Mouse (Mus musculus) megakaryocyte, adult 5-6 weeks (primary cell): ENCODE data around the gene Natd1. TPM values are rescaled to one million over a fixed set of nuclear protein-coding genes. Genes with fewer than 3 reads are reported as not detected.
A peak's percentile ranks its signal among the peaks of the same experiment; 100 is the strongest.
"Not testable (repeated sequence)": the region's sequence is repeated elsewhere in the genome, so short reads cannot be mapped to it uniquely, and the experiment has no call there.

ENCODE experiments used
- ATAC-seq: 2 replicates; pipeline ENCODE4 v1.8.0; 2016; ENCODE audit warnings: mild to moderate bottlenecking, inconsistent platforms; ENCODE audit not compliant: poor library complexity, severe bottlenecking
- total RNA-seq, 2 experiments: library from RNA; stranded (forward) in 1 of 2; stranded (reverse) in 1 of 2; fragments of 153-499, 151-499 nt in 1 of 2; fragments of 221-1000, 200-1000 nt in 1 of 2; gene quantifications; 2 replicates each; pipeline versions ENCODE4 v1.2.3 to v1.2.4; 2015 to 2017

Gene Natd1
- total RNA-seq, 2 experiments from 2014 or later, result 2.7 to 5.8 TPM

DNA sequence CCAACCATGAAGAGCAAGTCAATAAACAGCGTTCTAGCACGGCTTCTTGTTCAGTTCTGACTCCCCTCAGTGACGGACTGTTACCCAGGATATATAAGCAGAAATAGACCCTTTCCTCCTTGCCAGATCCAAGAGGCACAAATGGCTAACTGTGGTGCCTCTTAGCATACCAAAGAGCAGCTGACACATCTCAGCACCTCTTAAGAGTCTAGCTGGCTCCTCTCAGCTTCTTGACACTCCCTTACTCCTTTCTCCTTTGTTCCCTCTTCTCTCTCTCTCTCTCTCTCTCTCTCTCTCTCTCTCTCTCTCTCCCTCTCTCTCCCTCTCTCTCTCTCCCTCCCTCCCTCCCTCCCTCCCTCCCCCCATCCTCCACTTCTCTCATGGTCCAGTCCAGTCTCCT lies 23.8 kb downstream of the Natd1 start:
- no peak for ATAC-seq

DNA sequence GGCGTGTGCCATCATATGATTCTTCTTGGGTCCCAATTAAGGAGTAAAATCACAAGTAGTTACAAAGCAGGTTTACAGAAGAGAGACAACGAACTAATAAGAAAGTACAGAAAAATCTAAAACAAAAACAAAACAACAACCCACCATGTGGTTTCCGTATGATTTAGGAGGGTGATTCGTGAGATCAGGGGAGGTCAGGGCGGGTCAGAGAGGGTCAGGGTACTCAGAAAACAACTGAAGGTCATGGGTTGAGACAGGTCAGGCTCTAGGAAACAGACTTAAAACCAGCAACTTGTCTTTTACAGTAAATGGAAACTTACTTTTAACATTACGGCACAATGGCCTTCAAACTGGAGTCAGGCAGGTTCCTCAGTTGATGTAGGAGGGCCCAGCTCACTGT lies 24.3 kb downstream of the Natd1 start:
- no peak for ATAC-seq

DNA sequence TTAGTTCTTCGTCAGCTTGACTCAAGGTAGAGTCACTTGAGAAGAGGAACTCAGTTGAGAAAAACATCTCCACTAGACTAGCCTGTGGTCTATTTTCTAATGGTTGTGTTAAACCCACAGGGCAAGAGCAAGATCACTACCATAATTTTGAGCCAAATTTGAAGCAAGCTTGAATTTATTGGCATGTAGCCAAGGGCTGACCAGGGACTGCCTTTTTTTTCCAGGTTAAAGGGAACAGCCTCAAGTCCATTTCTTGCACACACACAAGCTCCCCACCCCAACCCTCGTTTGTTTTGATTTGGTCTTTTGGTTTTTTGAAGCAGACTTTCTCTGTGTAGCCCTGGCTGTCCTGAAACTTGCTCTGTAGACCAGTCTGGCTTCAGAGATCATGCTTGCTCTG lies 24.7 kb downstream of the Natd1 start:
- ATAC-seq, result no peak

DNA sequence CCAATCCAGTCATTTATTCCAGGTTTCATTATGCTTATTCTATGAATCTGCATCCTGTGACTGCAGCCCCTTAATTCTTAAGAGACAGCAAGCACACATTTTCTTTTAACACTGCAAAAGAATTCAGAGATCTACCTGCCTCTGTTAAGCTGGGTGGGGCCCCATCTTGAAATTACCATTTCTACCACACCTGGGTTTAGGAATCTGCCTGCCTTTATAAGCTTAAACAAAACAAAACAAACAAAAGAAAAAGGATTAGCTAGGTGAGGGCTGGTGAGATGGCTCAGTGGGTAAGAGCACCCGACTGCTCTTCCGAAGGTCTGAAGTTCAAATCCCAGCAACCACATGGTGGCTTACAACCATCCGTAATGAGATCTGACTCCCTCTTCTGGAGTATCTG lies 27.6 kb downstream of the Natd1 start:
- not testable (repeated sequence) for ATAC-seq

DNA sequence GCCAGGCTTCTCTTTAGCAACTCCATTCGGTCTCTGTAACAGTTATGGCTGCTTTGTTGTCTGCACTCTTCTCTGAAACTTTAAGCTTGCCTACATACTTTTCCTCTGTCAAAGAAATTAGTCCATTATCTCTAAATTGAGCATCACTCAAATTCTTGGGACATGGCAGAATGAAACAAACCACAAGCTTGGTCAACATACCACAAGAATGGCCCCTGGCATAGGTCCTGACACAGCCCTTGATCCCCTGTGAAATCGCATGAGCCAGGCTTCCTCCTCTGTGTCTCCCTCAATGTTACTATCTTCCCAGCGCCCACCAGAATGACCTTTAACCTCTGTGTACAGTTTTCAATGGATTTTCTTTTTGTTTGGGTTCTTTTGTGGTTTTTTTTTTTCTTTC lies 32.2 kb downstream of the Natd1 start:
- no peak for ATAC-seq

DNA sequence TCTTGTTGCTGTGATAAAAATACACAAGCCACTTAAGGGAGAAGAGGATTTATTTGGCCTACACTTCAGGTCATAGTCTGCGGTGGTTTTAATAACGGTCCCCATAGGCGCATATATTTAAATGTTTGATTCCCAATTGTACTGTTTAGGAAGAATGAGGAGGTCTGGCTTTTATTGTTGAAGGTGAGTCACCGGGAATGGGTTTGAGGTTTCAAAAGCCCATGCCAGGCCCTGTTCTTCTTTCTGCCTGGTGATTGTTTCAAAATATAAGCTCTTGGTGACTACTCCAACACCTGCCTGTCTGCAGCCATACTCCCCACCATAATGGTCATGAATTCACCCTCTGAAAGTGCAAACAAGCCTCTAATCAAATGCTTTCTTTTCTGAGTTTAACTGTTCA lies 34.0 kb downstream of the Natd1 start:
- no peak for ATAC-seq

DNA sequence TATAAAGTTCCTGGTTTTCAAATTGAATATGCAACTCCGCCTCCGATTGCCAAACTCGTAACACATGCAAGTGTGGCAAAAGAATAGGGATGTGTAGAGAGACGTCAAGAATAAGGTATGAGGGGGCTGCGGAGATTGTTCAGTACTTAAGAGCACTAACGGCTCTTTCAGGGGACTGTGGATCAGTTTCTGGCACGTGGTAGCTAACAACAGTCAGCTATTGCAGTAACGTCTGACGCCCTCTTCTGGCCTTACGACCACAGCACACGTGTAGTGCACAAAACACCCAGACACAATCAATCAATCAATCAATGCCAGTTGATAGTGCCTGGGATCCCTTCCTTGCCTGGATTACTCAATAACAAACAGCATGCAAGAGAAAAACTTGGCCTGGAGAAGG lies 35.1 kb downstream of the Natd1 start:
- ATAC-seq, result peak; percentile 60

DNA sequence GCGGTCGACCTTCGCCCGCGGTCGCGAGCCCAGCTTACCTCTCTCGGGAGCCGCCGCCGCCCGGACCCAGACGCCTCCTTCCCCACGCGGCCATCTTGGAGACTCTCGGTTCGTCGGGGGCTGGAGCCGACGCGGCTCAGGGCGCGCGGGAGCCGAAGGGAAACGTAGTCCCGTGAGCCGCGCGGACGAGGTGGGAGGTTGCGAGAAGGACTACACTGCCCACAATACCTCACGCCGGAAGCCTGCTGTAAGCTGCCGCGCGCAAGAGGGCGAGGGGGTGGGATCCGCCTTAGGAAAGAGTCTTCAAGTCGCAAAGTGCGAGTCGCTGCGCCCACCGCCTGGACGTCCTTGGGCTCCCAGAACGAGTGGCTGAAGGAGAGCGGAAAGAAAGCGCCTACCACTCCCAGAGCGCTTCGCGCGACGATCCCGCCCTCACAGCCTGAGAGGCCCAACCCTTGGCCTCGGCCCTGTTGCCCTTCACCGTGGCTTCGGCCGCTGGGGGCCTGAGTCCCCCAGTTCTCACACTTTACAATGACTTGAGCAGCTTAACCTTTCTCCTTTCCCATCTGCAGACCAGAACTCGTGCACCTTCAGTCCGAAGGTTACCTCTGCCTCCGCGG lies 35.8 kb downstream of the Natd1 start, which contains the start of gene Tmem11:
Gene Tmem11, minus strand, starts transcription at position 598 of the 620 bp plus-strand sequence.
- peak; percentile 94 for ATAC-seq

DNA sequence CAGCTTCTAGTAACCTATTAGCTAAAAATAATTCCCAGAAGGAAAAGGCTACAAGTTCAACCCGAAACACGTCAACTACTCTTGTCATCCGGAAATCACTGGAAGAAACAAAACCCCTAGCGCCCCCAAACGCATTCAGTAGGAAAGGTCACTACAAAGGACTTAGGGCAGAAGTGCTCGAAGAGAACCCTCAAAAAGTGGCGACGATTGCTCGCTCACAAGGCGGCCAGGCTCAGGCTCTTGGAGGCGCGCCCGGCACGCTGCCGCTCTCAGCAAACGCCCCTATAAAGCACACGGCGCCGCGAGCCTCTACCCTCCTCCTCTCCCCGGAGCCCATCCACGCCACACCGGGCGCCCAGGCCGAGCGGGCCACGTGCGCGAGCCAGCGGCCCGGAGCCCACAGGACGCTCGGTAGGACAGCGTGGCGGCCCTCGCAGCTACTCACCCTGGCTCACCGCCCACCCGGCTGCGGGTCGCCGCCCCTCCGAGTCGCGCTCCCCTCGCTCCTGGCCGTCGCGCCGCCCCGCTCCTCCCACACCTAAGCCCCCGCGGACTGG lies 36.4 kb downstream of the Natd1 start:
- 0 out of 2 replicates have a peak, but pooled peaks have one; percentile 2 for ATAC-seq

DNA sequence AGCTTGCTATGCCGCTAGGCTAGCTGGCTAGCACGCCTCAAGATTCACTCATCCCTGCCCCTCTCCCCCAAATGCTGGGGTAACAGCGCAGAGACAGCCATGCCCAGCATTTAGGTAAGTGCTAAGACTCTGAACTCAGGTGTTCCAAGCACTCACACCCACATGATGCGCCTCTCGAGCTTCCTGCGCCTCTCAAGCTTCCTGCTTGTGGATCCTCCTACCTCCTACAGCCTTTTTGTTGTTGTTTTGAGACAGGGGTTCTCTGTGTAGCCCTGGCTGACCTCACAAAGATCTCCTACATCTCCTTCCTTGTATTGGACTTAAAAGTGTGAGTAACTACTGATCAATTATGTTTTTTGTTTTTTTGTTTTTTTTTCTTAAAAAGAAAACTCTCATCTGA lies 41.4 kb downstream of the Natd1 start:
- ATAC-seq, result no peak

DNA sequence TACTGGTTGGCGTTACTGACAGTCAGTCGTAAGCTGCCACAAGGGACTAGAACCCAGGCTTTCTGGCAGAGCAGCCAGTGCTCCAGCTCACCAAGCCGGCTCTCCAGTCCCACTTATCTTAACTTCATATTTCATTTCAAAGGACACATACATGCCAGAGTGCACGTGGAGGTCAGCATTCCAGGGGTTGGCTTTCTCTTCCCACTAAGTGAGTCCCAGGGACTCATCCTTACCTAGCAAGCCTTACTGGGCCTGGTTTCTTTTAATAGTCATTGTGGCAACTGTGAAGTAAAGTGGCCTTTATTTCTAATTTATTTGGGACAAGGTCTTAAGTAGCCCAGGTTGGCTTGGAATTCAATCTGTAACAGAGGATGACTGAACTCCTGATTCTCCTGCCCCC lies 43.1 kb downstream of the Natd1 start:
- no peak for ATAC-seq

DNA sequence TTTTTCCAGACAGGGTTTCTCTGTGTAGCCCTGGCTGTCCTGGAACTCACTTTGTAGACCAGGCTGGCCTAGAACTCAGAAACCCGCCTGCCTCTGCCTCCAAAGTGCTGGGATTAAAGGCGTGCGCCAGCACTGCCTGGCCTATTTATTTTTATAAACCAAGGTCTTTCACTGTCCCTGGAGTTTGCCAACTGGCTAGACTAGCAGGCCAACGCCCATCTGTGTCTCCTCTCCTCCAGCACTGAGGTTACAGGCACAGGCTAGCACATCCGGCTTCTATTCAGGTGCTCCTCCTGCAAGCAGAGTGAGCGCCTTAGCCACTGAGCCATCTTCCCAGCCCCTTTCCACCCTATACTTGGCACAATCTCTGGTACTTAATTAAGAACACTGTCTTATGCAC lies 45.1 kb downstream of the Natd1 start:
- ATAC-seq, result not testable (repeated sequence)

DNA sequence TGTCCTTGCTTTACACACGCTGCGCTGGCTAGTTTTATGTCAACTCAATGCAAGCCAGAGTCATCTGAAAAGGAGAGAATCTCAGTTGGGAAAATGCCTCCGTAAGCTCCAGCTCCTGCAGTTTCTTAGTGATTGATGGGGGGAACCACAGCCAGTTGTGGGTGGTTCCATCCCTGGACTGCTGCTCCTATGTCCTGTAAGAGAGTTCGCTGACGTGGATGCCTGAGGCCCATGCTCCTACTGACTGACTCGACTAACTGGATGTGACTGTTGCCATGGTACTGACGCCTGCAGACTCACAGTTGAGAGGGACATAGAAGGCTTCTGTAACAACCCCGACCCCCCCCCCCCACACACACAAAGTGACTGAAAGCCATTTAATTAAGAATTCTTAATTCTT lies 46.6 kb downstream of the Natd1 start:
- no peak for ATAC-seq

DNA sequence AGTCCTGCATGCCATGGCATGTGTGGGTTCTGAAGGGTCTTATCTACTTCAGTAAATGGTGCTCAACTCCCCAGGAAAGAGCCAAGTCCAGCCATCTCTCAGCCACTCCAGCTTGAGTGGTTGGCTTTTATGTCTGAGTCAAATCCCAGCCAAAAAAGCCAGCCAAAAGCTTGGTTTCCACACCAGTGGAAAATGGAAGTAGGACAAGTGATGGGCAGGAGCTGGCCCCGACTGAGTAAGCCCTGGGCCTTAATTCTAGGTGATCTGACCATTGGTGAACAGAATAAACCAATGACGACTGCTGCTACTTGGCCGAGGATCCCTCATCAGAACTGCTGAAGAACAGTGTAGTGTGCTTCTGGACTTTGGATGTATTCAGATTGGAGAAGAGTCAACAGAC lies 47.1 kb downstream of the Natd1 start:
- no peak for ATAC-seq

DNA sequence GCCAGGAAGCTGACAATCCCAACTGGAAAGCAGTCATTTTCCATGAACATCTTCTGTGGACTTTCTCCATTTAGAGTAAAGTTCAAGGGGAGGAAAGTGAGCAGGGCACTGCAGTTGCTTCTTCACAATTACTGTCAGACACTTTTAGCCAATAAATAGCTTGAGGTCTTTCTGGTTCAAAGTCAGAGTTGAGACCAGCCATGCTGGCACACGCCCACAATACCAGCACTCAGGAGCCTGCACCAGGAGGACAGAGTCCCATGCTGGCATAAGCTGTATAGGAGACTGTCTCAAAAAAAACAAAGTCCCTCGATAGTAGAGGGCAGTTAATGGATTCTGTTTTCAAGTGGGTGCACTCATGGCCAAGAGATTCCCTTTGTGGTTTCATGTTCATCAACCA lies 48.5 kb downstream of the Natd1 start:
- ATAC-seq, result no peak

DNA sequence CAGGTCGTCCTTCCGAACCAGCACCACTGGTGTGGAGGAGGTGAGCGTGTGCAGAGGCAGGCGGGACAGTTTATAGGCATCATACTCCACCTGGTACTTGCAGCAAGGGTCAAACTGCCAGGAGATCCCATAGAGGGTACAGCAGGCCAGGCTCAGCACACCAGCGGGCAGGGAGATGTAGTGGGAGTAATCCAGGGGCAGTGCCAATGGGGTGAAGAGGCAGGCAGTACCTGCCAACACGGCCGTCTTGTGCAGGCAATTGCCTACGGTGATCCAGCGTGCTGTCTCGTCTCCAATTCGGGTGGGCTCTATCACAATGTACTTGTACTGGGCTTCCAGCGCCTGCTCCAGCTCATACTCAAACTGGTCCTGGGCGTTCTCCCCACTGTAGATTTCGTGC lies 49.6 kb downstream of the Natd1 start:
- no peak for ATAC-seq

DNA sequence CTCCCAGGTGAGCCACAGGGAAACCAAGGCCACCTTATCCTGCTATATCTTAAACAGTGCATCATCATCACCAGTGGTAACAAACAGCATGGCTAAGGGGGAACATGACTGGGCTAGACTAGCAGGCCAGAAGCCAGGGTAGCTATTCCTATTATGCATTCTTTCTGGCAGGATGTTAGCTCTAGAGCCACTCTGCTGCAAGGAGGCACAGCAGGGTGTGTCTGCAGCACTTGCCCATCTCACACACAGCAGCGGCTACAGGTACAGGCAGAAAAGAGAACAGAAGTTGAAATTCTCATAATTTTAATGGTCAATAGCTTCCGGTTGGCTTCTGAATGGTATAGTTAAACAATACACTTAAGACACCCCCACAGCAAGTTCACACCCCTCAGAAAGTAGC lies 50.4 kb downstream of the Natd1 start:
- no peak for ATAC-seq

DNA sequence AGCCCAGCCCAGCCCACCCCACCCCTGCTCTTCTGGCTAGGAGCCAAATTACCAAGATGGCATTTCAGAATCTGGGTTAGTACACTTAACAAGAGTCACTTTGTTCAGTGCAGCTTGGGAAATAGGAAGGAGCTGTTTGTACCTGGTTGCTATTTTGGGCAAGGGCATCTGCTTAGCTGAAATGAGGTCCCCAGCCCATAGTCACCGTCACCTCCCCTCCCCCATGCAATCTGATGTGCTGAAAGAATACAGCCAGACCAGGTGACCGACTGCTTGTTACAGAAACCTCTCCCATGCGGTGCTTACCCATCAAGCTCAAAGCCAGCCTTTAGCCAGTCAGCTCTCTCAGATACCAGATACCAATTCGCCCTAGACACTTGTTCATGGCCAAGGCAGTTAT lies 51.4 kb downstream of the Natd1 start:
- ATAC-seq, result no peak

DNA sequence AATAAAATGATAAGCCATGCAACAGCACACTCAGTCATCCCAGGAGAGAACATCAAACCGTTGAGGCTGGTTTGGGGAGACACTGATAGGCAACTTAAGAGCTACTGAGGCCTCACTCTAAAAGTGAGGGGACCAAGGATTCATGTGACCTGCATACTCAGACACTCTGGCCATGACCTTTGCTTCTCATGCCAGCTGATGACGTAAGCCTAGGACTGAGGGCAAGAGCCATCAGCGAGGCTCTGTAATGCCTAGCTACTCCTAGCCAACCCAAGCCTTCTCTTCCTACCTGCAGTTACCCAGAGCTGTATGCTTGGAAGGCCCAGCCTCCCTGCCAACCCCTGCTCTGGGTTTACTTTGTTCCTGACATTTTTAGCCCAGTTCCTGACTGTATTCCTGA lies 52.6 kb downstream of the Natd1 start:
- ATAC-seq, result no peak

DNA sequence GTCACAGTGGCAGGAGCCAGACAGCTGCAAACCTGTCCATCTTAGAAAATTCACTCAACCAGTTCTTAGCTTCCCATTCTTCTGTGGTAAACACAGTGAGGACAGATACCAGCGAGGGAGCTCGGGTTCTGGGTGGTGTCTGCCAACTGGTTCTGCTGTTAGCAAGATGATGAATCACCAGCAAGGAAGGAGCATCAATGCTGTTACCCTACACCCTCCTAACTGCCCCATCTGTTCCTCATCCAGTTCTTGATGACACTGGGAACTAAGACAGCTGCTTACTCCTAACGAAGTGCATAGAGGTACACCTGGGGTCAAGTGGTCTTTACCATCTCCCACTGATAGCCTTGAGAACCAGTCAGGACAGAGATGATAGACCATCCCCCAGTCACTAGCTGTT lies 58.0 kb downstream of the Natd1 start:
- no peak for ATAC-seq
